ENCODE assay signal across 14 mouse cellular contexts in genomic region chr17:36488181-36488580, GRCm38 (mm10). TPM values are rescaled to one million over a fixed set of nuclear protein-coding genes. Genes with fewer than 3 reads are reported as not detected.
"Had no signal": no experiment of that assay in that cellular context is flagged by ENCODE, and none has a peak within 500 bp of the region (broad histone marks: within the 10 kb centered on the region; RNA-seq: fewer than 3 reads in every experiment).

No protein-coding gene starts in this region.

RNA-seq across cellular contexts. Expression of gene H2-M10.4, which starts 26.0 kb away (rescaled TPM):
- total RNA-seq: neutrophil, adult 5-6 weeks had no signal
- polyA plus RNA-seq: neural tube, embryonic 13.5 days; neural tube, embryonic 14.5 days; neural tube, embryonic 15.5 days; small intestine, adult 2 months; spleen, adult 2 months; stomach, embryonic 14.5 days; stomach, embryonic 15.5 days; stomach, embryonic 16.5 days; stomach, postnatal 0 days; testis, adult 2 months; thymus, adult 2 months; thymus, postnatal 0 days; urinary bladder, adult 2 months had no signal

RNA-seq across cellular contexts. Expression of gene H2-M11, which starts 58.7 kb away (rescaled TPM):
- total RNA-seq: neutrophil, adult 5-6 weeks had no signal
- polyA plus RNA-seq: neural tube, embryonic 14.5 days; neural tube, embryonic 15.5 days; small intestine, adult 2 months; spleen, adult 2 months; stomach, embryonic 14.5 days; stomach, embryonic 15.5 days; stomach, embryonic 16.5 days; stomach, postnatal 0 days; testis, adult 2 months; thymus, adult 2 months; thymus, postnatal 0 days; urinary bladder, adult 2 months had no signal
